Mouse (Mus musculus) thymus, postnatal 14 days (tissue): ENCODE measurements around the gene Ooep.
A peak's percentile ranks its signal among the peaks of the same experiment; 100 is the strongest.
"Not testable (repeated sequence)": the region's sequence is repeated elsewhere in the genome, so short reads cannot be mapped to it uniquely, and the experiment has no call there.

Source experiments
- DNase-seq: peaks from one replicate; pipeline ENCODE4 v3.0.0; 2021

The Ooep gene

GRCm38 (mm10) chr9:78378113-78378785, at the start of gene Ooep:
Gene Ooep, minus strand, starts transcription at chr9:78378725.
- peak; percentile 6 for DNase-seq

- DNase-seq = no peak
Observed at GRCm38 (mm10) chr9:78428185-78428584, 49.7 kb upstream of the Ooep start.

- DNase-seq = peak; percentile 38
Observed at GRCm38 (mm10) chr9:78427362-78427781, 48.8 kb upstream of the Ooep start.

GRCm38 (mm10) chr9:78401596-78401995, 23.1 kb upstream of the Ooep start:
- DNase-seq = no peak

- DNase-seq = no peak
Observed at GRCm38 (mm10) chr9:78400570-78400969, 22.0 kb upstream of the Ooep start.

- no peak for DNase-seq
Observed at GRCm38 (mm10) chr9:78396517-78396916, 18.0 kb upstream of the Ooep start.

- DNase-seq = peak; percentile 44
Observed at GRCm38 (mm10) chr9:78395630-78396351, 17.3 kb upstream of the Ooep start, which contains the start of gene Ddx43. Gene Ddx43, plus strand, starts transcription at chr9:78395777.

- DNase-seq = no peak
Observed at GRCm38 (mm10) chr9:78395244-78395629, 16.7 kb upstream of the Ooep start.

- no peak for DNase-seq
Observed at GRCm38 (mm10) chr9:78394602-78395001, 16.1 kb upstream of the Ooep start.

GRCm38 (mm10) chr9:78393741-78394140, 15.2 kb upstream of the Ooep start:
- DNase-seq = no peak

GRCm38 (mm10) chr9:78389981-78390380, 11.5 kb upstream of the Ooep start:
- DNase-seq = no peak

- DNase-seq = no peak
Observed at GRCm38 (mm10) chr9:78386947-78387346, 8.4 kb upstream of the Ooep start.

GRCm38 (mm10) chr9:78385893-78386292, 7.4 kb upstream of the Ooep start:
- peak; percentile 11 for DNase-seq

GRCm38 (mm10) chr9:78377546-78377945, 979 bp downstream of the Ooep start:
- no peak for DNase-seq

GRCm38 (mm10) chr9:78375486-78375885, 3.0 kb downstream of the Ooep start:
- DNase-seq = no peak

GRCm38 (mm10) chr9:78374885-78375389, 3.6 kb downstream of the Ooep start:
- DNase-seq = no peak

- no peak for DNase-seq
Observed at GRCm38 (mm10) chr9:78374397-78374796, 4.1 kb downstream of the Ooep start.

- DNase-seq = no peak
Observed at GRCm38 (mm10) chr9:78372827-78373504, 5.6 kb downstream of the Ooep start.

- no peak for DNase-seq
Observed at GRCm38 (mm10) chr9:78371441-78371840, 7.1 kb downstream of the Ooep start.

GRCm38 (mm10) chr9:78369786-78370185, 8.7 kb downstream of the Ooep start:
- DNase-seq = no peak

- no peak for DNase-seq
Observed at GRCm38 (mm10) chr9:78369349-78369748, 9.2 kb downstream of the Ooep start.

- DNase-seq = no peak
Observed at GRCm38 (mm10) chr9:78368671-78369293, 9.7 kb downstream of the Ooep start.

GRCm38 (mm10) chr9:78367959-78368358, 10.6 kb downstream of the Ooep start, which contains the start of gene Dppa5a:
Gene Dppa5a, minus strand, starts transcription at chr9:78368177.
- DNase-seq = not testable (repeated sequence)
